Mouse (Mus musculus) lung, adult 2 months (tissue): Measurements from ENCODE around the gene Frmd8. TPM values are rescaled to one million over a fixed set of nuclear protein-coding genes. Genes with fewer than 3 reads are reported as not detected.

Source experiments
- DNase-seq: peaks from one replicate; pipeline ENCODE4 v3.0.0; 2022
- H3K4me1 ChIP-seq: fragments of 200-500 bp; 2 replicates; pipeline ENCODE4 v1.6.1; 2011; ENCODE audit warnings: low read length; ENCODE audit not compliant: control insufficient read depth, insufficient read depth
- H3K4me3 ChIP-seq: fragments of 200-500 bp; replicated peaks from 2 replicates; pipeline ENCODE3; 2011; ENCODE audit warnings: low read depth, mild to moderate bottlenecking, control low read depth, low read length; ENCODE audit errors: extremely low read depth
- CTCF ChIP-seq: fragments of 200-500 bp; IDR thresholded peaks from 2 replicates; pipeline ENCODE4 v1.5.1; 2011; ENCODE audit warnings: mild to moderate bottlenecking, low read length, control low read depth; ENCODE audit not compliant: insufficient read depth
- POLR2A ChIP-seq: fragments of 200-500 bp; IDR thresholded peaks from 2 replicates; pipeline ENCODE4 v1.6.1; 2011; ENCODE audit warnings: low read depth, mild to moderate bottlenecking, control low read depth, low read length, borderline replicate concordance; ENCODE audit errors: extremely low read depth
- WGBS: fragments of 180-500 bp; shearing (Covaris S2); methylation state at CpG from one replicate; pipeline ENCODE4 v1.1.7; 2018; 5-methylcytosine and 5-hydroxymethylcytosine counted together
- polyA plus RNA-seq: library from polyadenylated mRNA; depleted of rRNA; stranded (reverse); fragments of >200 nt; gene quantifications from 2 replicates; pipeline ENCODE4 v1.2.3, GENCODE M21; 2012

Frmd8 gene
- polyA plus RNA-seq, 1 experiment, result 37.8 TPM

GRCm38 (mm10) chr19:5874391-5874968 is 594 bp downstream of the Frmd8 start:
- TF ChIP-seq CTCF, result no peak
- no peak for TF ChIP-seq POLR2A
- Histone ChIP-seq H3K4me1 (peaks cover 26% of the 10 kb centered on the region), H3K4me3 (peak overlapping the region; percentile 94)
- WGBS, result 4% methylated on average over 13 of the region's 13 CpGs
- no peak for DNase-seq

GRCm38 (mm10) chr19:5872931-5873556 is 2.0 kb downstream of the Frmd8 start:
- 63% methylated on average over 19 of the region's 19 CpGs for WGBS
- Histone ChIP-seq H3K4me3 (peak overlapping the region; percentile 7), H3K4me1 (peaks cover 21% of the 10 kb centered on the region)
- no peak for TF ChIP-seq CTCF
- TF ChIP-seq POLR2A, result no peak
- DNase-seq, result no peak

- H3K4me3 ChIP-seq, result no peak overlapping the region
- peaks cover 21% of the 10 kb centered on the region for H3K4me1 ChIP-seq
- no peak for TF ChIP-seq CTCF
- no peak for TF ChIP-seq POLR2A
- DNase-seq, result no peak
- WGBS, result 67% methylated on average over 4 of the region's 4 CpGs
These were observed 2.5 kb downstream of the Frmd8 start for GRCm38 (mm10) chr19:5872528-5872927.

- peaks cover 21% of the 10 kb centered on the region for H3K4me1 ChIP-seq
- no peak for DNase-seq
- H3K4me3 ChIP-seq, result no peak overlapping the region
- WGBS, result 28% methylated on average over 6 of the region's 6 CpGs
- TF ChIP-seq CTCF (no peak), POLR2A (no peak)
These were observed 3.4 kb downstream of the Frmd8 start for GRCm38 (mm10) chr19:5871683-5872082.

GRCm38 (mm10) chr19:5871273-5871672 is 3.8 kb downstream of the Frmd8 start:
- peaks cover 21% of the 10 kb centered on the region for H3K4me1 ChIP-seq
- 4% methylated on average over 7 of the region's 7 CpGs for WGBS
- peak overlapping the region; percentile 9 for H3K4me3 ChIP-seq
- peak; percentile 52 for DNase-seq
- TF ChIP-seq CTCF, result no peak
- 0 out of 2 replicates have a peak, but pooled peaks have one; percentile 1 for TF ChIP-seq POLR2A

GRCm38 (mm10) chr19:5868096-5868495 is 7.0 kb downstream of the Frmd8 start:
- TF ChIP-seq POLR2A (no peak), CTCF (no peak)
- no peak for DNase-seq
- WGBS, result 84% methylated on average over 6 of the region's 6 CpGs
- Histone ChIP-seq H3K4me3 (no peak overlapping the region), H3K4me1 (peaks cover 15% of the 10 kb centered on the region)

- no peak for TF ChIP-seq POLR2A
- no peak for TF ChIP-seq CTCF
These were observed 10.2 kb downstream of the Frmd8 start for GRCm38 (mm10) chr19:5864710-5865398.

GRCm38 (mm10) chr19:5863776-5864175 is 11.3 kb downstream of the Frmd8 start:
- H3K4me1 ChIP-seq, result no peaks in the 10 kb centered on the region
- no peak for DNase-seq
- TF ChIP-seq POLR2A (no peak), CTCF (no peak)
- 96% methylated on average over 5 of the region's 5 CpGs for WGBS
- no peak overlapping the region for H3K4me3 ChIP-seq

More at GRCm38 (mm10) chr19:5864710-5865398, 10.2 kb downstream of the Frmd8 start:
- WGBS, result 85% methylated on average over 20 of the region's 20 CpGs
- H3K4me1 ChIP-seq, result no peaks in the 10 kb centered on the region
- no peak for DNase-seq
- no peak overlapping the region for H3K4me3 ChIP-seq

- DNase-seq, result no peak
- Histone ChIP-seq H3K4me1 (no peaks in the 10 kb centered on the region), H3K4me3 (no peak overlapping the region)
- WGBS, result 94% methylated on average over 14 of the region's 14 CpGs
- no peak for TF ChIP-seq CTCF
These were observed 12.6 kb downstream of the Frmd8 start for GRCm38 (mm10) chr19:5862335-5863085.
